Mouse (Mus musculus): Measurements from ENCODE around the gene Helq. TPM values are rescaled to one million over a fixed set of nuclear protein-coding genes. Genes with fewer than 3 reads are reported as not detected.
A peak's percentile ranks its signal among the peaks of the same experiment; 100 is the strongest.

Gene Helq
- total RNA-seq, 2 experiments from 2014 or later: 17.8 to 19.9 TPM

DNA sequence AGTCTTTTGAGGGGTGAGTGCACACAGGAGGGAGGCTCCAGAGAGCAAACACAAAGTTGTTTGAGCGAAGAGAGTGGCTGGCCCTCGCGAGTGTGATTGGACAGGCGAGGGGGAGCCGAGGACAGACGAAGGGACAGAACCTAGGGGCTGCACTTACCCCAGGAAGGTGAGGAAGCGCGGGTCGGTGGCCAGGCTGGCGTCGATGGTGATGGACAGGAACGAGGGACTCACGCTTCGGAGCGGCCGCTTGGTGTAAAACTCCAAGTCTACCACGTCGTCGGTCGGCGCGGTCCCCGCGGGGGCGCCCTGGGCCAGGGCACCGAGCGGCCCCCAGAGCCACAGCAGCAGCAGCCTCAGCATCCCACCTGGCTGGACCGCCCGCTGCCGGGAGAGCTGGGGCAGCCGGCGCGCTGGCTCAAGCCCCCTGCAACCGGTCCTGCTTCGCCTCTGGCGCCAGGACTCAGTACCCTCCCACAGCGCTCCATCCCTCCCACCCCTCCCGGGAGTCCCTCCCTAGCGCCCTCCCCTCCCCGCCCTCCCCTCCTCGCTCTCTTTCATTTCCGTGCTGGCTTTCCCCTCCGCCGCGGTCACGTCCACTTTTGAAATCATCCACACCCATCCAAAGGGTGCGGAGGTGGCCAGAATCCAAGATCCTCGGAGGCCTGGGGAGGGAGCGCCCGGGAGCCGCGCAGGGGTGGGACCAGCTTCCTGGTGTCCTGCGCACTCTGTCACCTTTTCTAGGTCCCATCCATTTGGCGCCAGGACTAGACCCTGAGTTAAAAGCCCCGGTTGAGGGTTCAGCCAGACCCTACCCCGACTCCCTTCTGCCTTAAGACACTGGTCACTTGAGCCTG lies 78.9 kb downstream of the Helq start, which contains the start of gene Hpse:
Gene Hpse (minus strand): TSS at position 482 of the 854 bp plus-strand sequence.
- intact Hi-C loops (cut with DNase I): no loop called here
- DNase-seq (ENCODE audit: extremely low spot score in 1 of 2, low spot score in 2 of 2): peak in 1 of 2 experiments; percentile 49

DNA sequence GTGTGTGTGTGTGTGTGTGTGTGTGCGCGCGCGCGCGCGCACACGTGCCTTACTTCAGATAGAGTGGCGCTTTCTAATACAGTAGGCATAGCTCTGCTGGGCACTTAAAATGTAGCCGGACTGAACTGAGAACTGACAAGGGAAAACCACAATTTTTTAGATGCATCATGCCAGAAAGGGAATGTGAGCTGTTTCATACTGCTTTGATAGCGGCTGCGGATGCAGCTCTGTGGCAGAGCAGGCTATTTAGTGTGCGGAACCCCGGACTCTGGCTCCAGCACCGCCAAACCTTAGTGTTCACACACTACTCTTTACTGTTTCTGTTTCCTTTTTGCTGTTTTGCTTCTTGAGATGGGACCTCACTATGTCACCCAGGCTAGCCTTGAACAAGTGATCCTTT lies 81.6 kb downstream of the Helq start:
- intact Hi-C loops (cut with DNase I): no loop called here
- DNase-seq (ENCODE audit: extremely low spot score in 1 of 2, low spot score in 2 of 2): no peak

Other genes starting within 250 kb of the Helq start
- gene Plac8, start 226.4 kb downstream of the Helq start, total RNA-seq (2021): not detected
- gene Coq2, start 123.5 kb downstream of the Helq start, total RNA-seq (2021): 10 to 100 TPM; 59.7 to 59.9 TPM
- gene Hpse, start 78.9 kb downstream of the Helq start, total RNA-seq (2021): 1 to 10 TPM; 2.5 to 2.7 TPM
- 10 to 100 TPM; 56.0 to 57.8 TPM for gene Mrps18c, start within 50 bp of the Helq start, total RNA-seq (2021)
- 1 to 10 TPM; 4.8 to 5.7 TPM for gene Abraxas1, start 22.4 kb upstream of the Helq start, total RNA-seq (2021)
- gene Gpat3, start 47.1 kb upstream of the Helq start, total RNA-seq (2021): 1 to 10 TPM; 1.7 to 1.8 TPM

Measured in left cerebral cortex, postnatal 10 days (tissue).